Comparison of ENCODE assay signal across 8 mouse cellular contexts in genomic region chr11:24076127-24076650, GRCm38 (mm10). TPM values are rescaled to one million over a fixed set of nuclear protein-coding genes. Genes with fewer than 3 reads are reported as not detected.
DNase-seq lines count a peak whose midpoint lies in the region; ATAC-seq and TF ChIP-seq lines count a peak whose summit lies in the region.

No protein-coding gene starts in this region.

- H3K36me3 ChIP-seq in embryonic facial prominence, embryonic 10.5 days (replicated peaks), result no peaks in the 10 kb centered on the region
- H3K36me3 ChIP-seq in heart, embryonic 10.5 days, result no peaks in the 10 kb centered on the region
- no peaks in the 10 kb centered on the region for H3K36me3 ChIP-seq in kidney, postnatal 0 days (ENCODE audit: insufficient read depth, low read length)
- no peaks in the 10 kb centered on the region for H3K36me3 ChIP-seq in liver, embryonic 13.5 days
- no peaks in the 10 kb centered on the region for H3K36me3 ChIP-seq in stomach, embryonic 14.5 days (ENCODE audit: control insufficient read depth, insufficient read depth, low read length)

- WGBS in embryonic facial prominence, embryonic 10.5 days, result under 1% methylated on average over 32 of the region's 32 CpGs
- WGBS in heart, embryonic 10.5 days, result under 1% methylated on average over 32 of the region's 32 CpGs
- under 1% methylated on average over 31 of the region's 32 CpGs for WGBS in kidney, postnatal 0 days
- WGBS in liver, embryonic 13.5 days (ENCODE audit: insufficient replicate concordance), result under 1% methylated on average over 31 of the region's 32 CpGs
- WGBS in stomach, embryonic 14.5 days, result under 1% methylated on average over 32 of the region's 32 CpGs

- peaks cover 42% of the 10 kb centered on the region for H3K4me1 ChIP-seq in embryonic facial prominence, embryonic 10.5 days
- peaks cover 15% of the 10 kb centered on the region for H3K4me1 ChIP-seq in heart, embryonic 10.5 days
- peaks cover 15% of the 10 kb centered on the region for H3K4me1 ChIP-seq in kidney, postnatal 0 days (replicated peaks; ENCODE audit: insufficient read depth, low read length)
- H3K4me1 ChIP-seq in liver, embryonic 13.5 days (replicated peaks), result peaks cover 49% of the 10 kb centered on the region
- H3K4me1 ChIP-seq in stomach, embryonic 14.5 days (ENCODE audit: control insufficient read depth, insufficient read depth, low read length), result peaks cover 12% of the 10 kb centered on the region; the same call in 1 of the 2 replicates

- peak overlapping the region; percentile 28; the same call in 1 of the 2 replicates for H3K9ac ChIP-seq in kidney, postnatal 0 days (ENCODE audit: low read depth, low read length)
- H3K9ac ChIP-seq in liver, embryonic 13.5 days, result peak overlapping the region; percentile 90
- H3K9ac ChIP-seq in stomach, embryonic 14.5 days (replicated peaks; ENCODE audit: low read depth, low read length), result peak overlapping the region; percentile 77

- peak overlapping the region; percentile 88 for H3K4me3 ChIP-seq in embryonic facial prominence, embryonic 10.5 days
- peak overlapping the region; percentile 78 for H3K4me3 ChIP-seq in heart, embryonic 10.5 days
- peak overlapping the region; percentile 58 for H3K4me3 ChIP-seq in kidney, postnatal 0 days (replicated peaks; ENCODE audit: low read depth, low read length)
- peak overlapping the region; percentile 85 for H3K4me3 ChIP-seq in liver, embryonic 13.5 days (replicated peaks)
- H3K4me3 ChIP-seq in stomach, embryonic 14.5 days (ENCODE audit: low read depth, low read length), result peak overlapping the region; percentile 49

- no peaks in the 10 kb centered on the region for H3K9me3 ChIP-seq in embryonic facial prominence, embryonic 10.5 days
- no peaks in the 10 kb centered on the region for H3K9me3 ChIP-seq in heart, embryonic 10.5 days
- no peaks in the 10 kb centered on the region for H3K9me3 ChIP-seq in kidney, postnatal 0 days (replicated peaks; ENCODE audit: low read length)
- H3K9me3 ChIP-seq in liver, embryonic 13.5 days (replicated peaks), result no peaks in the 10 kb centered on the region
- H3K9me3 ChIP-seq in stomach, embryonic 14.5 days (ENCODE audit: control insufficient read depth, low read depth, low read length), result no peaks in the 10 kb centered on the region

- 0 out of 2 replicates have a peak, but pooled peaks have one; percentile 8 for ATAC-seq in kidney, postnatal 0 days (replicated peaks; ENCODE audit: low FRiP score, low read depth)
- ATAC-seq in liver, embryonic 13.5 days (ENCODE audit: low read depth), result peak; percentile 43
- peak; percentile 16; the same call in 1 of the 2 replicates for ATAC-seq in stomach, embryonic 14.5 days (ENCODE audit: insufficient number of reproducible peaks, insufficient read depth, low FRiP score, low read depth)

- H3K27ac ChIP-seq in embryonic facial prominence, embryonic 10.5 days (replicated peaks), result peak overlapping the region; percentile 95
- peak overlapping the region; percentile 92 for H3K27ac ChIP-seq in heart, embryonic 10.5 days
- H3K27ac ChIP-seq in kidney, postnatal 0 days, result no peak overlapping the region
- peak overlapping the region; percentile 92 for H3K27ac ChIP-seq in liver, embryonic 13.5 days
- peak overlapping the region; percentile 96 for H3K27ac ChIP-seq in stomach, embryonic 14.5 days (ENCODE audit: low read length)

- peak; percentile 39 to 62 for DNase-seq in cerebellum, postnatal 4 days (ENCODE audit: low spot score in 2 of 2)
- DNase-seq in cerebellum, adult 9-11 months, result no peak
- DNase-seq in embryonic facial prominence, embryonic 10.5 days (ENCODE audit: low spot score), result peak; percentile 87
- DNase-seq in heart, embryonic 10.5 days (ENCODE audit: low spot score), result peak; percentile 84
- DNase-seq in kidney, postnatal 0 days (ENCODE audit: low spot score), result peak; percentile 86
- peak; percentile 79 for DNase-seq in liver, embryonic 13.5 days
- peak; percentile 57 for DNase-seq in naive thymus-derived CD4-positive, alpha-beta T cell, adult 2 months (ENCODE audit: low read depth)

- H3K4me2 ChIP-seq in kidney, postnatal 0 days (ENCODE audit: low read length), result peak overlapping the region; percentile 95
- peak overlapping the region; percentile 98 for H3K4me2 ChIP-seq in liver, embryonic 13.5 days
- peak overlapping the region; percentile 99 for H3K4me2 ChIP-seq in stomach, embryonic 14.5 days (replicated peaks; ENCODE audit: low read depth, low read length)

- TF ChIP-seq CTCF in kidney, postnatal 0 days (IDR thresholded peaks at IDR 0.05; ENCODE audit: low read depth), result peak; percentile 48

- peaks cover 40% of the 10 kb centered on the region for H3K27me3 ChIP-seq in embryonic facial prominence, embryonic 10.5 days (replicated peaks; ENCODE audit: low read depth, poor library complexity, severe bottlenecking)
- peaks cover 21% of the 10 kb centered on the region for H3K27me3 ChIP-seq in heart, embryonic 10.5 days (ENCODE audit: insufficient read depth, poor library complexity, severe bottlenecking)
- H3K27me3 ChIP-seq in kidney, postnatal 0 days (ENCODE audit: insufficient read depth, low read length), result peaks cover 52% of the 10 kb centered on the region
- H3K27me3 ChIP-seq in liver, embryonic 13.5 days, result peaks cover 18% of the 10 kb centered on the region
- H3K27me3 ChIP-seq in stomach, embryonic 14.5 days (ENCODE audit: control insufficient read depth, insufficient read depth, low read length), result no peaks in the 10 kb centered on the region

RNA-seq across cellular contexts. Expression of gene A830031A19Rik, which starts 1.3 kb away (rescaled TPM):
- not detected in 2 replicates for polyA plus RNA-seq in embryonic facial prominence, embryonic 10.5 days (2016; fragmentation: Nextera tagmentation; extraction: Ambion mirVana)
- polyA plus RNA-seq in heart, embryonic 10.5 days (2016; fragmentation: Nextera tagmentation; extraction: Ambion mirVana), result not detected in 2 replicates
- not detected in 2 replicates for polyA plus RNA-seq in kidney, postnatal 0 days (2015; fragmentation: Nextera tagmentation; extraction: Ambion mirVana)
- not detected in 2 replicates for polyA plus RNA-seq in liver, embryonic 13.5 days (2015; fragmentation: Nextera tagmentation; extraction: Ambion mirVana)
- not detected in 2 replicates for polyA plus RNA-seq in stomach, embryonic 14.5 days (2014; fragmentation: Nextera tagmentation; extraction: Ambion mirVana)

RNA-seq across cellular contexts. Expression of gene Bcl11a, which starts 1.7 kb away (rescaled TPM):
- 47.0 and 62.4 TPM in 2 replicates for polyA plus RNA-seq in embryonic facial prominence, embryonic 10.5 days (2016; fragmentation: Nextera tagmentation; extraction: Ambion mirVana)
- 13.5 and 23.5 TPM in 2 replicates for polyA plus RNA-seq in heart, embryonic 10.5 days (2016; fragmentation: Nextera tagmentation; extraction: Ambion mirVana)
- 0.95 and 1.3 TPM in 2 replicates for polyA plus RNA-seq in kidney, postnatal 0 days (2015; fragmentation: Nextera tagmentation; extraction: Ambion mirVana)
- polyA plus RNA-seq in liver, embryonic 13.5 days (2015; fragmentation: Nextera tagmentation; extraction: Ambion mirVana), result 37.9 and 45.0 TPM in 2 replicates
- 40.0 and 40.8 TPM in 2 replicates for polyA plus RNA-seq in stomach, embryonic 14.5 days (2014; fragmentation: Nextera tagmentation; extraction: Ambion mirVana)

Comparison
In these comparisons a context has a peak if more than half of its experiments do, and no peak if none do; other contexts are left out.
1. H3K9ac ChIP-seq: peak in every context shown above with its lines; median percentile 90 in liver, embryonic 13.5 days; 77 in stomach, embryonic 14.5 days; 28 in kidney, postnatal 0 days.